Mouse (Mus musculus) CH12.LX (cell line): ENCODE data around the gene Zfand5. TPM values are rescaled to one million over a fixed set of nuclear protein-coding genes. Genes with fewer than 3 reads are reported as not detected.

ENCODE experiments used
- DNase-seq: peaks from one replicate; pipeline ENCODE4 v3.0.0-alpha.2; 2013; ENCODE audit errors: extremely low read depth
- H3K27ac ChIP-seq: 2 replicates; pipeline ENCODE4 v1.5.1; 2012; ENCODE audit warnings: low read depth, mild to moderate bottlenecking, control low read depth, moderate library complexity; ENCODE audit not compliant: insufficient read depth
- H3K27me3 ChIP-seq: replicated peaks from 2 replicates; pipeline ENCODE3; 2012; ENCODE audit warnings: inconsistent platforms
- H3K36me3 ChIP-seq, 2 experiments: replicated peaks in 1 of 2; 2 replicates each; pipeline versions ENCODE3 to v1.6.1; 2012; ENCODE audit warnings: inconsistent platforms in 1 of 2, low read length in 1 of 2, mild to moderate bottlenecking in 1 of 2, mixed read lengths in 1 of 2, moderate library complexity in 1 of 2; ENCODE audit not compliant: control insufficient read depth in 1 of 2, insufficient read depth in 1 of 2
- H3K4me1 ChIP-seq, 2 experiments: 2 replicates each; pipeline ENCODE4 v1.6.1; 2012; ENCODE audit warnings: inconsistent platforms in 1 of 2, moderate library complexity in 1 of 2; ENCODE audit not compliant: insufficient read depth in 2 of 2, control insufficient read depth in 1 of 2
- H3K4me2 ChIP-seq: 2 replicates; pipeline ENCODE4 v1.6.1; 2012; ENCODE audit warnings: low read depth, mild to moderate bottlenecking, control low read depth; ENCODE audit not compliant: poor library complexity, insufficient read depth, severe bottlenecking
- H3K4me3 ChIP-seq, 3 experiments: fragments of 150-350 bp in 1 of 3; sonication (generic) in 1 of 3; replicated peaks in 1 of 3; 2 replicates each; pipeline versions ENCODE3 to v1.5.1; 2011 to 2012; ENCODE audit warnings: low read depth in 2 of 3, low read length in 2 of 3, mild to moderate bottlenecking in 2 of 3, moderate library complexity in 2 of 3, control low read depth in 1 of 3, improper control_type of control experiment in 1 of 3, inconsistent platforms in 1 of 3, mixed read lengths in 1 of 3; ENCODE audit not compliant: poor library complexity in 1 of 3
- H3K79me2 ChIP-seq: replicated peaks from 2 replicates; pipeline ENCODE4 v1.6.1; 2012; ENCODE audit warnings: mild to moderate bottlenecking, moderate library complexity; ENCODE audit not compliant: control insufficient read depth, poor library complexity, insufficient read depth, severe bottlenecking; ENCODE audit errors: extremely low read depth
- H3K9ac ChIP-seq: 2 replicates; pipeline ENCODE4 v1.6.1; 2012; ENCODE audit warnings: low read depth, mild to moderate bottlenecking, control low read depth, moderate library complexity; ENCODE audit not compliant: insufficient read depth
- H3K9me3 ChIP-seq: replicated peaks from 2 replicates; pipeline ENCODE3; 2012; ENCODE audit warnings: low read length, inconsistent platforms, mixed read lengths
- BHLHE40 ChIP-seq: IDR thresholded peaks from 2 replicates; pipeline ENCODE4 v1.6.1; 2011; ENCODE audit warnings: mild to moderate bottlenecking, low read depth, low read length, improper control_type of control experiment
- CHD1 ChIP-seq: IDR thresholded peaks from 2 replicates; pipeline ENCODE4 v1.6.1; 2012; ENCODE audit warnings: low read depth, low read length, improper control_type of control experiment, inconsistent platforms
- E2F4 ChIP-seq: IDR thresholded peaks from 2 replicates; pipeline ENCODE4 v1.6.1; 2011; ENCODE audit warnings: low read depth, low read length, improper control_type of control experiment; ENCODE audit not compliant: insufficient replicate concordance
- EP300 ChIP-seq: IDR thresholded peaks from 2 replicates; pipeline ENCODE4 v1.6.1; 2011; ENCODE audit warnings: low read length, improper control_type of control experiment
- ETS1 ChIP-seq: conservative IDR thresholded peaks from 2 replicates; pipeline ENCODE4 v1.6.1; 2012; ENCODE audit warnings: low read depth, mild to moderate bottlenecking, inconsistent platforms, low read length, improper control_type of control experiment, moderate library complexity
- GABPA ChIP-seq: IDR thresholded peaks from 2 replicates; pipeline ENCODE4 v1.6.1; 2012; ENCODE audit warnings: low read depth, low read length, improper control_type of control experiment, inconsistent platforms; ENCODE audit not compliant: insufficient replicate concordance
- IRF4 ChIP-seq: IDR thresholded peaks from 2 replicates; pipeline ENCODE4 v1.6.1; 2014; ENCODE audit warnings: low read depth, mild to moderate bottlenecking, inconsistent platforms, low read length, improper control_type of control experiment
- JUN ChIP-seq: IDR thresholded peaks from 2 replicates; pipeline ENCODE4 v1.6.1; 2011; ENCODE audit warnings: low read depth, mild to moderate bottlenecking, low read length, improper control_type of control experiment, moderate library complexity; ENCODE audit not compliant: insufficient read depth
- JUND ChIP-seq: conservative IDR thresholded peaks from 2 replicates; pipeline ENCODE4 v1.6.1; 2011; ENCODE audit warnings: low read depth, low read length, improper control_type of control experiment
- MXI1 ChIP-seq: IDR thresholded peaks from 2 replicates; pipeline ENCODE4 v1.6.1; 2011; ENCODE audit warnings: mild to moderate bottlenecking, low read depth, low read length, improper control_type of control experiment
- MYC ChIP-seq: IDR thresholded peaks from 2 replicates; pipeline ENCODE4 v1.6.1; 2011; ENCODE audit warnings: low read depth, mild to moderate bottlenecking, improper control_type of control experiment, low read length
- NELFE ChIP-seq: IDR thresholded peaks from 2 replicates; pipeline ENCODE4 v1.6.1; 2011; ENCODE audit warnings: low read depth, low read length, improper control_type of control experiment
- POLR2AphosphoS2 ChIP-seq: IDR thresholded peaks from 2 replicates; pipeline ENCODE4 v1.6.1; 2011; ENCODE audit warnings: low read depth, low read length, improper control_type of control experiment
- RAD21 ChIP-seq: IDR thresholded peaks from 2 replicates; pipeline ENCODE4 v1.6.1; 2011; ENCODE audit warnings: low read depth, mild to moderate bottlenecking, low read length, improper control_type of control experiment, moderate library complexity
- SIN3A ChIP-seq: IDR thresholded peaks from 2 replicates; pipeline ENCODE4 v1.6.1; 2012; ENCODE audit warnings: low read length, improper control_type of control experiment, inconsistent platforms
- TBP ChIP-seq: conservative IDR thresholded peaks from 2 replicates; pipeline ENCODE4 v1.6.1; 2011; ENCODE audit warnings: low read depth, low read length, improper control_type of control experiment
- ZKSCAN1 ChIP-seq: IDR thresholded peaks from 2 replicates; pipeline ENCODE4 v1.6.1; 2012; ENCODE audit warnings: low read depth, inconsistent platforms, low read length, improper control_type of control experiment, borderline replicate concordance
- ZNF384 ChIP-seq: IDR thresholded peaks from 2 replicates; pipeline ENCODE4 v1.6.1; 2012; ENCODE audit warnings: low read depth, low read length, improper control_type of control experiment, inconsistent platforms
- dilution Hi-C: fragments of 300-500 bp; cut with MboI; formaldehyde crosslinking; loops from 2 replicates; pipeline ENCODE4 v1.14.3; 2020; ENCODE audit warnings: low sequenced_read_pairs; ENCODE audit not compliant: extremely low pct_unique_long_range_greater_than_20kb, extremely low pct_ligation_motif_present
- in situ Hi-C: fragments of 300-500 bp; cut with MboI; formaldehyde crosslinking; loops from 3 replicates; pipeline ENCODE4 v1.14.3; 2019; ENCODE audit warnings: low sequenced_read_pairs, low pct_ligation_motif_present, low pct_unique_long_range_greater_than_20kb, mixed read lengths
- polyA plus RNA-seq: library from polyadenylated mRNA; unstranded; fragments of >175 nt; gene quantifications from 2 replicates; pipeline ENCODE4 v1.2.1, GENCODE M21; 2012; ENCODE audit warnings: low read depth; ENCODE audit not compliant: insufficient read length
- total RNA-seq, 2 experiments: library from RNA; depleted of rRNA; stranded (reverse); fragments of 300-350 nt in 1 of 2; fragments of >200 nt in 1 of 2; gene quantifications; 2 replicates each; pipeline ENCODE4 v1.2.3; 2012 to 2014

Zfand5 gene
- total and polyA plus RNA-seq, 3 experiments, result 40.9 to 87.9 (median 71.8) TPM

DNA sequence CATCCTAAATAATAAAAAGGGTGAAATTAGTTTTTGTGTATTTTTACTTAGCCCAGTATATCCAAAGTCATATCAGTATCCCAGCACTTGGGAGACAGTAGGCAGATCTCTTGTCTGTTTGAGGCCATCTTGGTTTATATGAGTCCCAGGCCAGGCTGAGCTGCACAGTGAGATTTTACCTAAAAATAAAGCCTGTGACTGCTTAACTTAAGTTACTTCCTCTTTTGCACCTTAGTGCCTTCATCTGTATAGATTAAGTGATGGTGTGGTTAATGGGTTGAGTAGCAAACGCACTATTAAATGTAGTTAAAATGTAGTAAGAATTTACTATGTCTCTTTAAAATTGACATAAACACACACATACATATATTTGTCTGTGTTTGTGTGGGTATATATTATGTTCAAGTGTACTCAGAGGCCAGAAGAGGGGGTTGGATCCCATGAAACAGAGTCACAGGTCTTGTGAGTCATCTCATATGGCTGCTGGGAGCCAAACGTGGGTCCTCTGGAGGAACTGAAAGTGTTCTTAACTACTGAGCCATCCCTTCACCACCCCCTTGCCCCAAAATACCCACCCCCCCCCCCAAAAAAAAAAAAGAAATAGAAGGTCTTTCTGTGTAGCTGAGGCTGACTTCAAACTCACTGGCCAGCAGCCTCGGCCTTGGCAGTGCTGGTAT, 14.5 kb downstream of the Zfand5 start:
- H3K9ac ChIP-seq, result no peak overlapping the region
- H3K4me2 ChIP-seq, result no peak overlapping the region
- in situ Hi-C loops (no loop called here), dilution Hi-C loops (no loop called here)
- peaks cover 3 to 18% of the 10 kb centered on the region in 2 experiments for H3K4me1 ChIP-seq
- H3K27ac ChIP-seq, result no peak overlapping the region
- peak; percentile 63 for DNase-seq
- H3K79me2 ChIP-seq, result no peaks in the 10 kb centered on the region
- peak; percentile 38; the same call in 1 of the 2 replicates for TF ChIP-seq EP300
- peak; percentile 46; the same call in 1 of the 2 replicates for TF ChIP-seq IRF4
- TF ChIP-seq ETS1, result no peak
- no peak overlapping the region for H3K4me3 ChIP-seq
- H3K9me3 ChIP-seq, result peaks cover 2% of the 10 kb centered on the region
- H3K27me3 ChIP-seq, result no peaks in the 10 kb centered on the region
- peaks cover 3 to 15% of the 10 kb centered on the region in 2 experiments for H3K36me3 ChIP-seq

DNA sequence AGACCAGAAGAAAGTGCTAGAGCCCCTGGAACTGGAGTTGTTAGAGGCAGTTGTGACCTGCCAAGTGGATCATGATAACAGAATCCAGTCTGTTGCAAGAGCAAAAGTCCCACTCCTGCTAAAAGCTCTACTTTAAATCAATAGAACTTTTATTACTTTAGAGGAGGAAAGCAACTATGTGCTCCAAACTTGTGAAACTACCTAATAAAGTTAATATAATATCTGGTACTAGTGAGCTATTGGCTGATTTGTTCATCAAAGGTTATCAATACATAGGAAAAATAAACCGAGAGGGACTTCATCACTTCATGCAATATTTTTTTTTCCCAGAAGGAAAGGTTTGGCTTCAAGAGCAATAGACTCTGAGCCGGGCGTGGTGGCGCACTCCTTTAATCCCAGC, 25.3 kb downstream of the Zfand5 start:
- no peak for TF ChIP-seq NELFE
- TF ChIP-seq IRF4, result no peak
- no peak for TF ChIP-seq SIN3A
- TF ChIP-seq POLR2AphosphoS2, result no peak
- TF ChIP-seq MXI1, result no peak
- TF ChIP-seq JUN, result no peak
- TF ChIP-seq ZKSCAN1, result no peak
- no peak for TF ChIP-seq MYC
- TF ChIP-seq JUND, result no peak
- no peak for TF ChIP-seq RAD21
- no peak for TF ChIP-seq CHD1
- H3K4me2 ChIP-seq, result no peak overlapping the region
- H3K9me3 ChIP-seq, result no peaks in the 10 kb centered on the region
- no peaks in the 10 kb centered on the region for H3K79me2 ChIP-seq
- H3K27ac ChIP-seq, result no peak overlapping the region
- no peak overlapping the region for H3K9ac ChIP-seq
- in situ Hi-C loops (no loop called here), dilution Hi-C loops (no loop called here)
- H3K4me1 ChIP-seq, result peaks cover 3 to 22% of the 10 kb centered on the region in 2 experiments; a peak in 3 of 4 replicates
- DNase-seq, result no peak
- H3K36me3 ChIP-seq, result no peaks in the 10 kb centered on the region
- no peak overlapping the region for H3K4me3 ChIP-seq
- H3K27me3 ChIP-seq, result no peaks in the 10 kb centered on the region

DNA sequence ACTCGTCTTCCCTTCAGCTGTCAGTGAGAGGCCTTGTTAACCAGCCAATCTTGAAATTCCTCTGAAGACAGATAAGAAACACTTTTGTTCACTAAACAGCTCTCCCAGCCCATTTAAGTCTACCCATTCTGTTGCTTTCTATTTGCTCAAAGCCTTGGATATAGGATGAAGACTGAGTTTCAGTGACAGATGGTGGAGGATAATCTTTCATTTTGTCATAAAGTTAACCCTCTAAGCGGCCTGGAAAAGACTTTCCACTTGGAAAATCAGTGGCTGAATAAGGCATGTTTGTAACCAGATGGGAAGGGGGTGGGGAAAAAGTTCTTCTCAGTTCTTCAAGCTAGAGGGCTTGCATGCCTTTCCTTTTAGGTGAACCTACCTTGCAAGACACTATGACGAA, 29.7 kb downstream of the Zfand5 start:
- Histone ChIP-seq H3K4me1 (peaks cover 3 to 22% of the 10 kb centered on the region in 2 experiments; a peak in 3 of 4 replicates), H3K27me3 (no peaks in the 10 kb centered on the region), H3K4me2 (no peak overlapping the region), H3K4me3 (no peak overlapping the region), H3K27ac (no peak overlapping the region), H3K9ac (no peak overlapping the region), H3K9me3 (no peaks in the 10 kb centered on the region), H3K36me3 (no peaks in the 10 kb centered on the region), H3K79me2 (no peaks in the 10 kb centered on the region)
- dilution Hi-C loops (no loop called here), in situ Hi-C loops (no loop called here)
- DNase-seq, result no peak
- TF ChIP-seq ETS1, result no peak
- no peak for TF ChIP-seq ZKSCAN1
- TF ChIP-seq JUND, result no peak
- no peak for TF ChIP-seq SIN3A
- no peak for TF ChIP-seq ZNF384
- TF ChIP-seq BHLHE40, result no peak
- no peak for TF ChIP-seq E2F4
- TF ChIP-seq GABPA, result no peak
- no peak for TF ChIP-seq TBP
- TF ChIP-seq EP300, result no peak
